Mouse (Mus musculus) c-Kit-positive CD71-negative TER-119-negative erythroid progenitor cells, embryonic 14.5 days (primary cell): ENCODE measurements around the gene Dus3l.
A peak's percentile ranks its signal among the peaks of the same experiment; 100 is the strongest.

Experiments used
- DNase-seq: peaks from one replicate; pipeline ENCODE4 v3.0.0-alpha.2; 2013; ENCODE audit warnings: low read depth

The Dus3l gene

GRCm38 (mm10) chr17:56792588-56792987 lies 28.0 kb downstream of the Dus3l start:
- DNase-seq, result no peak

GRCm38 (mm10) chr17:56793614-56794319 lies 29.2 kb downstream of the Dus3l start:
- DNase-seq, result no peak

GRCm38 (mm10) chr17:56799276-56799675 lies 34.7 kb downstream of the Dus3l start:
- DNase-seq, result no peak

GRCm38 (mm10) chr17:56802065-56802464 lies 37.5 kb downstream of the Dus3l start:
- no peak for DNase-seq

- no peak for DNase-seq
Observed at GRCm38 (mm10) chr17:56804952-56805351, 40.4 kb downstream of the Dus3l start.

GRCm38 (mm10) chr17:56805784-56806183 lies 41.2 kb downstream of the Dus3l start:
- no peak for DNase-seq

- no peak for DNase-seq
Observed at GRCm38 (mm10) chr17:56808518-56808917, 44.0 kb downstream of the Dus3l start.

GRCm38 (mm10) chr17:56810245-56810644 lies 45.7 kb downstream of the Dus3l start:
- no peak for DNase-seq

GRCm38 (mm10) chr17:56814316-56815056 lies 49.9 kb downstream of the Dus3l start:
- peak; percentile 84 for DNase-seq

- no peak for DNase-seq
Observed at GRCm38 (mm10) chr17:56815057-56815345, 50.4 kb downstream of the Dus3l start.

GRCm38 (mm10) chr17:56818067-56818636 lies 53.6 kb downstream of the Dus3l start:
- no peak for DNase-seq

GRCm38 (mm10) chr17:56819032-56819545 lies 54.5 kb downstream of the Dus3l start:
- DNase-seq, result no peak
